Mouse (Mus musculus) stomach, postnatal 0 days (tissue): ENCODE measurements around the gene Zic4. TPM values are rescaled to one million over a fixed set of nuclear protein-coding genes. Genes with fewer than 3 reads are reported as not detected.

Experiments used
- ATAC-seq: fragments of 200-750 bp; cut with Nextera tagmentation; 2 replicates; pipeline ENCODE4 v1.8.0; 2017; ENCODE audit not compliant: low FRiP score, low TSS enrichment
- DNase-seq: peaks from one replicate; pipeline ENCODE4 v3.0.0-alpha.2; 2016; ENCODE audit warnings: low spot score
- H3K27ac ChIP-seq: fragments of 300-500 bp; sonication (generic); replicated peaks from 2 replicates; pipeline ENCODE4 v1.5.1; 2014; ENCODE audit warnings: mild to moderate bottlenecking, control low read depth
- H3K27me3 ChIP-seq: fragments of 300-500 bp; sonication (generic); 2 replicates; pipeline ENCODE4 v1.6.1; 2014; ENCODE audit warnings: low read length; ENCODE audit not compliant: control insufficient read depth, insufficient read depth
- H3K36me3 ChIP-seq: fragments of 300-500 bp; sonication (generic); 2 replicates; pipeline ENCODE4 v1.6.1; 2014; ENCODE audit warnings: low read length, mixed read lengths; ENCODE audit not compliant: control insufficient read depth, insufficient read depth
- H3K4me1 ChIP-seq: fragments of 300-500 bp; sonication (generic); replicated peaks from 2 replicates; pipeline ENCODE4 v1.6.1; 2014; ENCODE audit warnings: antibody characterized with exemption; ENCODE audit not compliant: control insufficient read depth, insufficient read depth
- H3K4me2 ChIP-seq: fragments of 300-500 bp; sonication (generic); replicated peaks from 2 replicates; pipeline ENCODE4 v1.6.1; 2014; ENCODE audit warnings: low read depth, mild to moderate bottlenecking, control low read depth, moderate library complexity
- H3K4me3 ChIP-seq: fragments of 300-500 bp; sonication (generic); 2 replicates; pipeline ENCODE4 v1.5.1; 2014; ENCODE audit warnings: low read depth, low read length, control low read depth
- H3K9ac ChIP-seq: fragments of 300-500 bp; sonication (generic); 2 replicates; pipeline ENCODE4 v1.6.1; 2014; ENCODE audit warnings: mild to moderate bottlenecking, low read length, control low read depth, mixed read lengths
- H3K9me3 ChIP-seq: fragments of 300-500 bp; sonication (generic); 2 replicates; pipeline ENCODE4 v1.6.1; 2016; ENCODE audit warnings: low read length; ENCODE audit not compliant: control insufficient read depth
- CTCF ChIP-seq: IDR thresholded peaks from 2 replicates; pipeline ENCODE4 v1.5.1; 2016; ENCODE audit warnings: antibody characterized with exemption, low read depth, mild to moderate bottlenecking, moderate library complexity
- EP300 ChIP-seq: optimal IDR thresholded peaks from 2 replicates; pipeline ENCODE3; 2016; ENCODE audit warnings: antibody characterized with exemption
- WGBS: fragments of 180-500 bp; shearing (Covaris S2); extraction: QIAGEN DNeasy Blood & Tissue Kit; methylation state at CpG from one replicate; pipeline ENCODE4 v1.1.7; 2014; 5-methylcytosine and 5-hydroxymethylcytosine counted together
- polyA plus RNA-seq: library from polyadenylated mRNA; unstranded; fragments of >200 nt; fragmentation: Nextera tagmentation; extraction: Ambion mirVana; gene quantifications from 2 replicates; pipeline ENCODE4 v1.2.1, GENCODE M21; 2015

The Zic4 gene
- polyA plus RNA-seq, 1 experiment from 2014 or later = not detected

- H3K9ac ChIP-seq = no peak overlapping the region
- ATAC-seq = no peak
- no peak for DNase-seq
- no peak overlapping the region for H3K4me2 ChIP-seq
- 4% methylated on average over 13 of the region's 13 CpGs for WGBS
- no peak overlapping the region for H3K27ac ChIP-seq
- H3K4me3 ChIP-seq = no peak overlapping the region
- peaks cover 25% of the 10 kb centered on the region for H3K27me3 ChIP-seq
- H3K9me3 ChIP-seq = no peaks in the 10 kb centered on the region
- TF ChIP-seq EP300 = no peak
- TF ChIP-seq CTCF = no peak
- no peaks in the 10 kb centered on the region for H3K36me3 ChIP-seq
- H3K4me1 ChIP-seq = no peaks in the 10 kb centered on the region
Measured at GRCm38 (mm10) chr9:91351961-91352411, 10.2 kb upstream of the Zic4 start.

GRCm38 (mm10) chr9:91352786-91353185 lies 9.4 kb upstream of the Zic4 start:
- ATAC-seq (no peak), DNase-seq (no peak)
- no peaks in the 10 kb centered on the region for H3K4me1 ChIP-seq
- H3K9ac ChIP-seq = no peak overlapping the region
- WGBS = 2% methylated on average over 15 of the region's 15 CpGs
- no peaks in the 10 kb centered on the region for H3K9me3 ChIP-seq
- H3K27me3 ChIP-seq = peaks cover 28% of the 10 kb centered on the region
- H3K4me2 ChIP-seq = no peak overlapping the region
- no peak overlapping the region for H3K4me3 ChIP-seq
- TF ChIP-seq EP300 (no peak), CTCF (no peak)
- no peaks in the 10 kb centered on the region for H3K36me3 ChIP-seq
- H3K27ac ChIP-seq = no peak overlapping the region

- ATAC-seq (no peak), DNase-seq (no peak)
- peaks cover 28% of the 10 kb centered on the region for H3K27me3 ChIP-seq
- H3K4me3 ChIP-seq = no peak overlapping the region
- H3K9me3 ChIP-seq = no peaks in the 10 kb centered on the region
- no peak overlapping the region for H3K4me2 ChIP-seq
- H3K36me3 ChIP-seq = no peaks in the 10 kb centered on the region
- H3K9ac ChIP-seq = no peak overlapping the region
- H3K27ac ChIP-seq = no peak overlapping the region
- 5% methylated on average over 37 of the region's 37 CpGs for WGBS
- H3K4me1 ChIP-seq = no peaks in the 10 kb centered on the region
- TF ChIP-seq EP300 = no peak
- no peak for TF ChIP-seq CTCF
Measured at GRCm38 (mm10) chr9:91353551-91354433, 8.4 kb upstream of the Zic4 start.

- 7% methylated on average over 22 of the region's 22 CpGs for WGBS
- Histone ChIP-seq H3K27me3 (peaks cover 28% of the 10 kb centered on the region), H3K27ac (no peak overlapping the region), H3K4me1 (no peaks in the 10 kb centered on the region), H3K9me3 (no peaks in the 10 kb centered on the region), H3K4me3 (no peak overlapping the region), H3K4me2 (no peak overlapping the region), H3K36me3 (no peaks in the 10 kb centered on the region), H3K9ac (no peak overlapping the region)
- no peak for ATAC-seq
- TF ChIP-seq CTCF = no peak
- no peak for TF ChIP-seq EP300
- DNase-seq = no peak
Measured at GRCm38 (mm10) chr9:91354434-91355269, 7.6 kb upstream of the Zic4 start.

- no peak overlapping the region for H3K4me2 ChIP-seq
- no peak overlapping the region for H3K4me3 ChIP-seq
- no peak for TF ChIP-seq EP300
Measured at GRCm38 (mm10) chr9:91355270-91355589, 7.0 kb upstream of the Zic4 start.

More at GRCm38 (mm10) chr9:91355270-91355589, 7.0 kb upstream of the Zic4 start:
- ATAC-seq (no peak), DNase-seq (no peak)
- no peaks in the 10 kb centered on the region for H3K4me1 ChIP-seq
- under 1% methylated on average over 7 of the region's 7 CpGs for WGBS
- H3K27me3 ChIP-seq = peaks cover 30% of the 10 kb centered on the region
- H3K9ac ChIP-seq = no peak overlapping the region
- no peaks in the 10 kb centered on the region for H3K9me3 ChIP-seq
- no peaks in the 10 kb centered on the region for H3K36me3 ChIP-seq
- no peak overlapping the region for H3K27ac ChIP-seq
